Mouse (Mus musculus) limb, embryonic 13.5 days (tissue): ENCODE data around the gene Dhx57. TPM values are rescaled to one million over a fixed set of nuclear protein-coding genes. Genes with fewer than 3 reads are reported as not detected.
"Not testable (repeated sequence)": the region's sequence is repeated elsewhere in the genome, so short reads cannot be mapped to it uniquely, and the experiment has no call there.

Source experiments
- ATAC-seq: fragments of 200-750 bp; cut with Nextera tagmentation; 2 replicates; pipeline ENCODE4 v1.8.0; 2017; ENCODE audit warnings: low read depth, moderate number of reproducible peaks, moderate TSS enrichment; ENCODE audit not compliant: low FRiP score
- H3K27ac ChIP-seq: fragments of 300-500 bp; sonication (generic); 2 replicates; pipeline ENCODE4 v1.5.1; 2015; ENCODE audit warnings: inconsistent platforms, mild to moderate bottlenecking, moderate library complexity
- H3K27me3 ChIP-seq: fragments of 300-500 bp; sonication (generic); 2 replicates; pipeline ENCODE4 v1.6.1; 2015; ENCODE audit warnings: mild to moderate bottlenecking, inconsistent platforms
- H3K36me3 ChIP-seq: fragments of 300-500 bp; sonication (generic); 2 replicates; pipeline ENCODE4 v1.6.1; 2015; ENCODE audit warnings: inconsistent platforms, mild to moderate bottlenecking, moderate library complexity
- H3K4me1 ChIP-seq: fragments of 300-500 bp; sonication (generic); 2 replicates; pipeline ENCODE4 v1.6.1; 2015; ENCODE audit warnings: inconsistent platforms
- H3K4me2 ChIP-seq: fragments of 300-500 bp; sonication (generic); replicated peaks from 2 replicates; pipeline ENCODE4 v1.6.1; 2015; ENCODE audit warnings: inconsistent platforms, mild to moderate bottlenecking, moderate library complexity
- H3K4me3 ChIP-seq: fragments of 300-500 bp; sonication (generic); 2 replicates; pipeline ENCODE4 v1.5.1; 2015; ENCODE audit warnings: moderate library complexity, mild to moderate bottlenecking, inconsistent platforms
- H3K9ac ChIP-seq: fragments of 300-500 bp; sonication (generic); 2 replicates; pipeline ENCODE4 v1.6.1; 2015; ENCODE audit warnings: mild to moderate bottlenecking, inconsistent platforms
- H3K9me3 ChIP-seq: fragments of 300-500 bp; sonication (generic); 2 replicates; pipeline ENCODE4 v1.6.1; 2016; ENCODE audit warnings: inconsistent platforms
- WGBS: fragments of 180-500 bp; shearing (Covaris S2); methylation state at CpG from one replicate; pipeline ENCODE4 v1.1.7; 2015; 5-methylcytosine and 5-hydroxymethylcytosine counted together
- polyA plus RNA-seq: library from polyadenylated mRNA; unstranded; fragments of >200 nt; fragmentation: Nextera tagmentation; extraction: Ambion mirVana; gene quantifications from 2 replicates; pipeline ENCODE4 v1.2.1, GENCODE M21; 2015

The Dhx57 gene
- polyA plus RNA-seq, 1 experiment from 2014 or later = 25.5 TPM

DNA sequence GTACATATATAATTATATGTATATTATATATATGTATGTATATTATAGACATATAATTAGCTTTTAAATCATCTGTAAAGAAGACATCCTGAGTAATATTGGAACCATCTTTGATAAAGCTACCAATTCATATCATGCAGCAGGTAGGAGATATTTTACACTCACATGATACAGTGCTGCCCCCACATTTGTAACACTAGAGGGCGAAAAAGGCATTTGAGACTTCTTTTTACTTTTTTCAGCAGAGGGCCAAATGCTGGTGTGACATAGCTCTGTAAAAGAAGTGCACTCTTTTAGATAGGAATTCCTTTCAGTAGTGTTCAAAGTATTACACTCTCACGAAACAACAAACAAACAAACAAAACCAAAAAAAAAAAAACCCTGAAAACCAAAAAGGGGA is 872 bp upstream of the Dhx57 start:
- Histone ChIP-seq H3K4me2 (no peak overlapping the region), H3K9me3 (no peaks in the 10 kb centered on the region), H3K4me3 (no peak overlapping the region), H3K27ac (no peak overlapping the region), H3K9ac (no peak overlapping the region), H3K36me3 (no peaks in the 10 kb centered on the region), H3K27me3 (no peaks in the 10 kb centered on the region), H3K4me1 (peaks cover 14% of the 10 kb centered on the region)
- ATAC-seq = no peak
- 26% methylated on average over 2 of the region's 2 CpGs for WGBS

DNA sequence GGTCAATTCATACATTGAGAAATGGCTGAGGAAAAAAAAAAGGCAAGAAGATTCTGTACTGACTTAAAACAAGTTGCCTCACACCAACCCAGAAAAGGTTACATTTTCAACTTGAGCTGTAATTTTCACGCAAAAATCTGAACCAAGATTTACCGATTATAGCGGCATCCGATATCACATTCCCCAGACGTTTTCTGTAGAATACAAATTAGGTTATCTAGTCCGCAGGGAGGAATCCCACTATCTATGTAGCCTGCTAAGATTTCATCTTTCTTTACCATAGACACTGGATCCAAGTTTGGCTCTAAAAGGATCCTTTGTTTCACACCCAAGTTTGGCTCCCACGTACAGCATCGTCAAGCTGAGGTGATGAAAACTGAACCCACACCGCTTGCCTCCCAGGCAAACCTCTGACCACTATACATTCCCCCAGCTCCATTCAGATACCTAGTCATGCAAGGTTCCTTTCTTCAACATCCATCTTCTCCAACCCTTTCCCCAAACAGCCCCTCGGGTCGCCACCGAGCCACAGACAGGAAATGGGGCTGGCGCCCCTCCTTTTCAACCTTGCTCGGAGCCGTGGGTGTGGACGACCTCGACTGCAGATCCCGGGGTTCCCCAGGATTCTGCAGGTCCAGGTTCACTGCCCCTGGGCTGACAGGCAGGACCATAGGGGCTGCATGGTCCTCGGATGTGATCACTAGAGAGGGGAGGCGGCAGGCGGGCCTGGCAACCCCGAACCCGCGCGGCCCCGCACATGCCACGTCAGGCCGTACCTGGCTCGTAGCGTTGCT is 799 bp downstream of the Dhx57 start:
- H3K4me3 ChIP-seq = peak overlapping the region; percentile 96
- no peak; the same call in 1 of the 2 replicates for ATAC-seq
- peaks cover 14% of the 10 kb centered on the region for H3K4me1 ChIP-seq
- H3K36me3 ChIP-seq = no peaks in the 10 kb centered on the region
- peak overlapping the region; percentile 89 for H3K9ac ChIP-seq
- H3K27ac ChIP-seq = peak overlapping the region; percentile 88
- no peaks in the 10 kb centered on the region for H3K9me3 ChIP-seq
- WGBS = 1% methylated on average over 30 of the region's 30 CpGs
- peak overlapping the region; percentile 75 for H3K4me2 ChIP-seq
- no peaks in the 10 kb centered on the region for H3K27me3 ChIP-seq

DNA sequence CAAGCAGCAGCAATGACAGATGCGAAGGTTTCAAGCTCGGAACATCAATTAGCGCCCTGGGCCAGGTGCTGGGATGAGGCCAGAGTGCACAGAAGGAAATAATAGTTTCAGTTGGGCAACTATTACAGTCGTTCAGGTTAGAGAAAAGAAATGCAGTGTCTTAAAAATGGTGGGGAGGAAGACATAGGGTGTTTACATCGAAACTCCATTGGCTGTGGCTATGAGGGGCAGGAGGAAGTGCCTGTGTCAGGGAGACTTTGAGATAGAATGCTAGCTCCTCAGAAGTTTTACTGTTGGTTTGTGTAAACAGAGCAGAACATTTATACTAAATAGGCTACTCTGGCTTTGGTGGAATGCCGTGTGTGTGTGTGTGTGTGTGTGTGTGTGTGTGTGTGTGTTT is 2.3 kb downstream of the Dhx57 start:
- 78% methylated on average over 6 of the region's 6 CpGs for WGBS
- no peak overlapping the region for H3K9ac ChIP-seq
- ATAC-seq = no peak

DNA sequence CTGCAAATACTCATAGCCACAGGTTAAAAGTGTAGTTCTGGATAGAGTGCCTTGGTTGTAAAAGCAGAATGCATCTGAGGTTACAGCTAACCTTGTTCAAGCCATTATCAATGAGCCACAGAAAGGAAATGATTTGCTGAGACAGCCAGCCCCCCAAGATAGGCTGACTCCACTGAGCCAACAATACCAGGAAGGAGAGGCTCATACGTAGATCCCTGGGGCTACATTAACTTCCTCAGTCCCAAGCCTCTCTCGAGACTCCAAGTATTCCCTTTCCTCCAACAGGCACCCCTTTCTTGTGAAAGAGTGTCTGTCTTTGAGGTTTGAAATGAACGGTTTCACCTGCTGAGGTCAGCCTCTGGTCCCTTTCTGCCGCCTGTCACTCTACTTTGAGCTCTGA is 5.8 kb downstream of the Dhx57 start:
- H3K9ac ChIP-seq = no peak overlapping the region
- no peak overlapping the region for H3K27ac ChIP-seq
- no peaks in the 10 kb centered on the region for H3K27me3 ChIP-seq
- no peak overlapping the region for H3K4me2 ChIP-seq
- no peak overlapping the region for H3K4me3 ChIP-seq
- H3K36me3 ChIP-seq = peaks cover 17% of the 10 kb centered on the region
- WGBS = 79% methylated on average over 4 of the region's 4 CpGs
- H3K9me3 ChIP-seq = no peaks in the 10 kb centered on the region
- ATAC-seq = no peak
- H3K4me1 ChIP-seq = peaks cover 14% of the 10 kb centered on the region

More for the DNA sequence above, 2.3 kb downstream of the Dhx57 start:
- Histone ChIP-seq H3K9me3 (no peaks in the 10 kb centered on the region), H3K4me2 (peak overlapping the region; percentile 75), H3K4me1 (peaks cover 14% of the 10 kb centered on the region), H3K4me3 (no peak overlapping the region), H3K27ac (no peak overlapping the region), H3K36me3 (no peaks in the 10 kb centered on the region), H3K27me3 (no peaks in the 10 kb centered on the region)

DNA sequence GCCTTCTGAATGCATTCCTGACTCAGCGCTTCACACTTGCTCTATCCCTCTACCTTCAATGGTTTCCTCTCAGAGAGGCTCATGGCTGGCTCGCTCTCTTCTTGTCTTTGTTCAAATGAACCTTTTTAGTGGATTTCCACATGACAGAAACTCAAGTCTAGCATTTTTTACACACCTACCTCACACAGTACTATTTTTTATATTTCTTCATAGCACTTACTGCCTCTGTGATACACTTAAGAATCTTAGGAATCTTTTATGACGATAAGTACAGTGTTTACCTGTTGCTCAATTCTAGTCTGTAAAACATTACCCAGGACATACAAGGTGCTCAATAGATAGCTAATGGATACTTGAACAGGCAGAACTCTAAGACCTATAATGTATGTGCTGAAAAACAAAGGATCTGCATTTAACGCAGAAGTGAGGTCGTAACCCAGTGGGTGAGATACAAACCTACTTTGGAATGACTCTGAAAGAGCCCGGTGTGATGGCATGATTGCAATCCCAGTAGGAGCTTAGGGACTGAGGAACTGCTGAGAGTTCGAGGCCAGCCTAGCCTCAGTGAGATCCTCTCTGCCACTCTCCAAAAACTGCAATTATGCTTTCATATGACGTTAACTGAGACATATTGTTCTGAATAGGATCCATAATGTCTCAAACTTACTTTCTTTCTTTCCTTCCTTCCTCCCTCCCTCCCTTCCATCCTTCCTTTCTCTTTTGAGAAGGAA is 10.8 kb downstream of the Dhx57 start:
- no peak overlapping the region for H3K4me3 ChIP-seq
- H3K27ac ChIP-seq = no peak overlapping the region
- H3K27me3 ChIP-seq = no peaks in the 10 kb centered on the region
- H3K4me2 ChIP-seq = no peak overlapping the region
- H3K9me3 ChIP-seq = no peaks in the 10 kb centered on the region
- H3K36me3 ChIP-seq = peaks cover 60% of the 10 kb centered on the region
- no peaks in the 10 kb centered on the region for H3K4me1 ChIP-seq
- WGBS = 92% methylated on average over 8 of the region's 8 CpGs
- no peak overlapping the region for H3K9ac ChIP-seq
- no peak for ATAC-seq

DNA sequence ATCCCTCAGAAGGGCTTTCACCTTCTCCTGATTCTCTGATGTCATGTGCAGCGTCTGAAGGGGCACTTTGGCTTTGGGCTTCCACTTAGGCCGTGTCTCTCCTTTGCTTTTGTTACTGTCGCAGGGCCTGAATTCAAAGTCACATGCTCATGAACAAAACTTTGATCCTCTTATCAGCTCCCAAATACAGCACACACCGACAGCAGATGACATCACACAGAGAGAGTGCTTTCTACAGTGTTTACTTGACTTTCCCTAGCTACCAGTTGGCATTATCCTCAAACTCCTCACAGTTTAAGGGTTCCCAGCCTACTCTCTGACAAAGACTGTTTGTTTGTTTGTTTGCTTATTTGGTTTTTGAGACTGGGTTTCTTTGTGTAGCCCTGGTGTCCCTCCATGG is 12.0 kb downstream of the Dhx57 start:
- no peak for ATAC-seq
- WGBS = 89% methylated on average over 4 of the region's 4 CpGs
- no peaks in the 10 kb centered on the region for H3K27me3 ChIP-seq
- peaks cover 73% of the 10 kb centered on the region for H3K36me3 ChIP-seq
- no peak overlapping the region for H3K27ac ChIP-seq
- no peaks in the 10 kb centered on the region for H3K9me3 ChIP-seq
- H3K4me3 ChIP-seq = no peak overlapping the region
- H3K4me2 ChIP-seq = no peak overlapping the region
- no peak overlapping the region for H3K9ac ChIP-seq
- H3K4me1 ChIP-seq = no peaks in the 10 kb centered on the region

DNA sequence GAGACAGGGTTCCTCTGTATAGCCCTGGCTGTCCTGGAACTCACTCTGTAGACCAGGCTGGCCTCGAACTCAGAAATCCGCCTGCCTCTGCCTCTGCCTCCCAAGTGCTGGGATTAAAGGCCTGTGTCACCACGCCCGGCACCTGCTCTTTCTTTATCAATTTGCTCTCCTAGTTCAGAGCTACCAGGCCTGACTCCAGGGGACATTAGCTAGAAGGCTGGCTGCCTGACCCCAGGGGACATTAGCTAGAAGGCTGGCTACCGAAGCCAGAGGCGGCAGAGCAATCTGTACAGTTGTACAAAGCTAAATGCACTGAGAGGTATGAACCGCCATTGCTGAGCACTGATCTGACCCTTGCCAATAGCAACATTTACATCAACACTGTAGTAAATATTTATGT is 19.7 kb downstream of the Dhx57 start:
- not testable (repeated sequence) for H3K27ac ChIP-seq, H3K4me3 ChIP-seq, H3K4me1 ChIP-seq, H3K9ac ChIP-seq, H3K27me3 ChIP-seq, H3K9me3 ChIP-seq, ATAC-seq, H3K4me2 ChIP-seq
- WGBS = 95% methylated on average over 7 of the region's 7 CpGs
- H3K36me3 ChIP-seq = peaks cover 93% of the 10 kb centered on the region

DNA sequence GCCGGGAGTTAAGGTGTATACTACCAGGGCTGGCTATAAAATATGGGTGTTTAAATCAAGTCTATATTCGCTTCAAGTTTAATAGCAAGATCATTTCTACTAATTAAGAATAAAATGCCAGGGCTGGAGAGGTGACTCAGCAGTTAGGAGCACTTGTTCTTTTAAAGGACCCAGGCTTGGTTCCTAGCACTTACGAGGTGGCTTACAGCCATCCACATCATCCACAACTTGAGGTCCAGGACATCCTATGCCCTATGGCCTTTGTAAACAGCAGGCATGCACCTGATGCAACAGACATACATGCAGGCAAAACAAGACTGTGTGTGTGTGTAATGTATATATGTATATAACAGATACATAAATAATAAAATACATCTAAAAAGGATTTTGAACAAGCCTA is 22.1 kb downstream of the Dhx57 start:
- Histone ChIP-seq H3K9ac (no peak overlapping the region), H3K4me3 (no peak overlapping the region), H3K9me3 (no peaks in the 10 kb centered on the region), H3K4me1 (no peaks in the 10 kb centered on the region), H3K27ac (no peak overlapping the region), H3K4me2 (no peak overlapping the region), H3K36me3 (peaks cover 92% of the 10 kb centered on the region), H3K27me3 (no peaks in the 10 kb centered on the region)
- no peak for ATAC-seq
- WGBS = 91% methylated on average over 3 of the region's 3 CpGs

DNA sequence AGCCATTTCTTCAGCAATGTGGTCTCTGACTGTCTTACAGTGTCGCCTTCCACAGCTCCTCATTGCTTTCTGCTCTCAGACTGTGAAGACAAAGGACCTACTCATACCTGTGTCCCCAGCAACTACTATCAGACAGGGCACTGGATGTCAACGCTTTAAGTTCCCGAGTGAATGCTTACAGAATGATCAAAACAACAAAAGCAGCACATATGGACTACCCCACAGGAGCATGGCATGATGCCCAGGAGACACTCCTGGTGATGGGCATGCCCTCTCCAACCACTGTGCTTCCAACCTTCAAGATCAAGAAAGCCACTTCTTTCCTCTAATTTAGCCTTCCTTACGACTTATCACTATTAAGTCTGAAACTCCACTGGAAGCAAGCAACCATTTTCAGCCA is 23.2 kb downstream of the Dhx57 start:
- Histone ChIP-seq H3K36me3 (peaks cover 91% of the 10 kb centered on the region), H3K27ac (no peak overlapping the region), H3K4me1 (no peaks in the 10 kb centered on the region), H3K9me3 (no peaks in the 10 kb centered on the region), H3K27me3 (no peaks in the 10 kb centered on the region), H3K4me3 (no peak overlapping the region), H3K4me2 (no peak overlapping the region), H3K9ac (no peak overlapping the region)
- ATAC-seq = no peak
- WGBS = 97% methylated on average over 4 of the region's 4 CpGs

DNA sequence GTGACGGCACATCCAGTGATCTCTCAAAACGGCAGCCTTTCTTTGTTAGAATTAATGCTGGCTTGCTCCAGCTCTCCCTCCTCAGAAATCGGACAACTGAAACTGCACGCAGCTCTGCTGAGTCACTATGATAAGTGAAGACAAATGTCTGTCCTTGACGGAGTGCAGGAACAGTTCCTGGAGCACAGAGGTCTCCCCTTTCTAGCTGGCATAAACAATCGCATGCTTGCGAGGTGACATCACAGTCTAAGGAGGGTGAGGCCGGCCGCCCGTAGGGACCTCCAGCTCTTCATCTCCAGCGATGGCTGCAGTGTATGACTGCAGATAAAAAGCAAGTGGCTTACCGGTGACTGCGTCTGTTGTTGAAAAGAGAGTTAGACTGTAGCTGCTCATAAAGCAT is 35.1 kb downstream of the Dhx57 start:
- WGBS = 39% methylated on average over 13 of the region's 13 CpGs
- no peak overlapping the region for H3K4me2 ChIP-seq
- peaks cover 97% of the 10 kb centered on the region for H3K36me3 ChIP-seq
- no peak for ATAC-seq
- no peaks in the 10 kb centered on the region for H3K9me3 ChIP-seq
- H3K27me3 ChIP-seq = no peaks in the 10 kb centered on the region
- no peak overlapping the region for H3K4me3 ChIP-seq
- no peak overlapping the region for H3K9ac ChIP-seq
- H3K4me1 ChIP-seq = no peaks in the 10 kb centered on the region
- H3K27ac ChIP-seq = no peak overlapping the region

DNA sequence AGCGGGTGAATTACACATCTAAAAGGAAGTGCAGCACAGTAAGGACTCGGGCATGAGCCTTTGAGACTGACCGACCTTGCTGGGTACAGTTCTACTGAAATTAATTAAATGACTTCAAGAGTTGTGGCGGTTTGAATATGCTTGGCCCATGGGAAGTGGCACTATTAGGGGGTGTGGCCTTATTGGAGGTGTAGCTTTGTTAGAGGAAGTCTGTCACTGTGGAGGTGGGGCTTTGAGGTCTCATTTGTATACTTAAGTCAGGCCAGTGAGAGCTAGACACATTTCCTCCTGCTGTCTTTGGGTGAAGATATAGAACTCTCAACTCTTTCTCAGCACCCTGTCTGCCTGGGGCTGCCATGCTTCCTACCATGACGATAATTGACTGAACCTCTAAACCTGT is 35.9 kb downstream of the Dhx57 start:
- Histone ChIP-seq H3K27ac (no peak overlapping the region), H3K27me3 (no peaks in the 10 kb centered on the region), H3K4me3 (no peak overlapping the region), H3K9me3 (no peaks in the 10 kb centered on the region), H3K9ac (no peak overlapping the region), H3K4me2 (no peak overlapping the region), H3K36me3 (peaks cover 97% of the 10 kb centered on the region), H3K4me1 (no peaks in the 10 kb centered on the region)
- WGBS = 96% methylated on average over 5 of the region's 5 CpGs
- ATAC-seq = no peak

DNA sequence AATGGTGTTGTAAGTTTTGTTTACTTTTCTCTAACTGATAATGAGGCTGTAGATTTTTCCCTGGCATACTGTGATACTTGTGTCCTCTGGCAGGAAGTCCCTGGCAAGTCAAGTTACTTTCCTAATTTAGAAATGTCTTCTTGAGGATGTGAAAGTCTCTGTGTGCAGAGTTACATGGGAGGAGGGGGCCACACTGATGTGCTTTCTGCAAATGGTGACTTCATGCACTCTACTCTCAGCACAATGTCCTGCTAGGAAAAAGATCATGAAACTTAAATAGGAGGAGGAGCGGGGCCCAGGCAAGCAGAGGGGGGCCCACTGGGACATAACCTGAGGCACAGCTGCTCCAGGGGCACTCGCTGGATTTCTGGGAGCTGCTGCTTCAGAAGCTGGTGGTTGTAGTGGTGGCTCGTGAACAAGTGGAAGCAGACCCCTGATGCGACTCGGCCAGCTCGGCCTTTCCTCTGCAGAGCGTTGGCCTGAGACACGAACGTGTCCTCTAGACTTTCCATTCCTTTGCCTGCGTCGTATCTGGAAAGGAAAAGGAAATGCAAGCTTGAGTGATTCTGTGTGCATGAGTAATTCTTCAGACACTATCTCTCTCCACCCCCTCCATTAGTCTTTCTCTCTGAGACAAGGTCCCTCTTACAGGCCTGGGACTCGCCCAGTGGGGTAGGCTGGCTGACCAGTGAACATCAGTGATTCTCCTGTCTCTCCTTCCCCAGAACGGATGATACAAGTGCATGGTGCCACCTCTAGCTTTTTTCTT is 37.3 kb downstream of the Dhx57 start:
- H3K4me2 ChIP-seq = no peak overlapping the region
- no peak overlapping the region for H3K4me3 ChIP-seq
- no peak overlapping the region for H3K9ac ChIP-seq
- peaks cover 97% of the 10 kb centered on the region for H3K36me3 ChIP-seq
- no peaks in the 10 kb centered on the region for H3K9me3 ChIP-seq
- H3K27ac ChIP-seq = no peak overlapping the region
- no peaks in the 10 kb centered on the region for H3K4me1 ChIP-seq
- 92% methylated on average over 13 of the region's 13 CpGs for WGBS
- no peak for ATAC-seq
- H3K27me3 ChIP-seq = no peaks in the 10 kb centered on the region
